Mouse (Mus musculus): ENCODE data around the gene Pbx1.

Gene Pbx1

GRCm38 (mm10) chr1:168295782-168296181 is 136.3 kb downstream of the Pbx1 start:
- DNase-seq, result no peak

GRCm38 (mm10) chr1:168293673-168294072 is 138.4 kb downstream of the Pbx1 start:
- DNase-seq, result no peak

- DNase-seq, result no peak
Measured at GRCm38 (mm10) chr1:168292106-168292505, 140.0 kb downstream of the Pbx1 start.

- DNase-seq, result no peak
Measured at GRCm38 (mm10) chr1:168291643-168292040, 140.4 kb downstream of the Pbx1 start.

- DNase-seq, result peak; percentile 68 to 74
Measured at GRCm38 (mm10) chr1:168291001-168291642, 140.9 kb downstream of the Pbx1 start.

- DNase-seq, result no peak
Measured at GRCm38 (mm10) chr1:168290236-168290985, 141.7 kb downstream of the Pbx1 start.

- DNase-seq, result peak; percentile 34 to 67
Measured at GRCm38 (mm10) chr1:168288891-168289545, 143.1 kb downstream of the Pbx1 start.

GRCm38 (mm10) chr1:168287843-168288591 is 144.1 kb downstream of the Pbx1 start:
- DNase-seq, result peak; percentile 19 to 32

- DNase-seq, result no peak
Measured at GRCm38 (mm10) chr1:168286862-168287650, 145.0 kb downstream of the Pbx1 start.

GRCm38 (mm10) chr1:168284566-168285141 is 147.4 kb downstream of the Pbx1 start:
- no peak for DNase-seq

GRCm38 (mm10) chr1:168283841-168284565 is 148.1 kb downstream of the Pbx1 start:
- DNase-seq, result no peak

GRCm38 (mm10) chr1:168283421-168283820 is 148.6 kb downstream of the Pbx1 start:
- no peak for DNase-seq

GRCm38 (mm10) chr1:168275678-168276077 is 156.4 kb downstream of the Pbx1 start:
- no peak for DNase-seq

- no peak for DNase-seq
Measured at GRCm38 (mm10) chr1:168274296-168274695, 157.8 kb downstream of the Pbx1 start.

GRCm38 (mm10) chr1:168272091-168272490 is 160.0 kb downstream of the Pbx1 start:
- no peak for DNase-seq

GRCm38 (mm10) chr1:168271207-168271606 is 160.9 kb downstream of the Pbx1 start:
- DNase-seq, result no peak

- DNase-seq, result peak in 1 of 2 experiments; percentile 49
Measured at GRCm38 (mm10) chr1:168268751-168269623, 163.1 kb downstream of the Pbx1 start.

GRCm38 (mm10) chr1:168268224-168268623 is 163.8 kb downstream of the Pbx1 start:
- no peak for DNase-seq

GRCm38 (mm10) chr1:168265594-168266390 is 166.3 kb downstream of the Pbx1 start:
- DNase-seq, result no peak
